In genomic region chr14:118700576-118700975, GRCm38 (mm10) we compare ENCODE assay signal across 14 mouse cellular contexts.
"Had no signal": no experiment of that assay in that cellular context is flagged by ENCODE, and none has a peak within 500 bp of the region (broad histone marks: within the 10 kb centered on the region; RNA-seq: fewer than 3 reads in every experiment).

No protein-coding gene starts in this region.

- DNase-seq: kidney, adult 8-10 months; kidney, postnatal 10 days; kidney, postnatal 36 days; layer of hippocampus, postnatal 36 days; liver, embryonic 13.5 days; lung, adult 2 months; lung, postnatal 4 days; midbrain, embryonic 14.5 days; thymus, adult 18-20 months; thymus, postnatal 14 days; thymus, postnatal 4 days had no signal

- H3K9me3 ChIP-seq: kidney, embryonic 15.5 days; liver, embryonic 13.5 days had no signal

- H3K36me3 ChIP-seq: liver, embryonic 13.5 days had no signal

- H3K4me2 ChIP-seq: liver, embryonic 13.5 days; midbrain, embryonic 11.5 days had no signal

- H3K27ac ChIP-seq: kidney, embryonic 15.5 days; left cerebral cortex, adult 2 months; liver, embryonic 13.5 days had no signal

- H3K9ac ChIP-seq: kidney, embryonic 15.5 days; liver, embryonic 13.5 days had no signal

- H3K4me3 ChIP-seq: kidney, embryonic 15.5 days; left cerebral cortex, adult 2 months; liver, embryonic 13.5 days had no signal
